9 mouse cellular contexts compared by ENCODE assay signal in the genomic region with DNA sequence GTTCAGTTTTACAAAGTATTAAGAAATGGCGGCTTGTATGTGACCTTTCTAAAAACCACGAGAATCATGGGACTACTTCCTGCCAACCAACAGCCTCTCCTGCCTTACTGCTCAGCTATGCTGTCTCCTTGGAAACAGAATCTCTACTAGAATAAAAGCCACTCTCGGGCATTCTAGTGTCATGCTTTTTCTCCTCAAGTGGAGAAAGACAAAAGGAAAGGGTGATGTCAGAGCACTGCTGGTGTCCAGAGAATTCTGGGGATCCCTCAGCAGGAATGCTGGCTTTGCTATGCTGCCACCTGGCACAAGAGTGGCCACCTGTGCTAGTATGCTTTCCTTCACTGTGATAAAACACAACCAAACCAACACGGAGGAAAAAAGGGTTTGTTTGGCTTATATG. TPM values are rescaled to one million over a fixed set of nuclear protein-coding genes. Genes with fewer than 3 reads are reported as not detected.
DNase-seq lines count a peak whose midpoint lies in the region; ATAC-seq and TF ChIP-seq lines count a peak whose summit lies in the region.
"Had no signal": no experiment of that assay in that cellular context is flagged by ENCODE, and none has a peak within 500 bp of the region (broad histone marks: within the 10 kb centered on the region; RNA-seq: fewer than 3 reads in every experiment).

No protein-coding gene starts in this region.

- no peaks in the 10 kb centered on the region for H3K79me2 ChIP-seq in heart, adult 2 months (replicated peaks; ENCODE audit: control insufficient read depth, insufficient read depth, low read length)

- H3K27me3 ChIP-seq in heart, embryonic 13.5 days (replicated peaks) = no peaks in the 10 kb centered on the region
- H3K27me3 ChIP-seq in heart, adult 2 months (ENCODE audit: control insufficient read depth, insufficient read depth, low read length) = no peaks in the 10 kb centered on the region
- H3K27me3 ChIP-seq in hindbrain, embryonic 11.5 days (ENCODE audit: control insufficient read depth, insufficient read depth, low read length) = no peaks in the 10 kb centered on the region
- no peaks in the 10 kb centered on the region for H3K27me3 ChIP-seq in neural tube, embryonic 13.5 days
- no peaks in the 10 kb centered on the region for H3K27me3 ChIP-seq in intestine, postnatal 0 days (replicated peaks; ENCODE audit: control insufficient read depth, insufficient read depth, low read length)
- H3K27me3 ChIP-seq: liver, embryonic 13.5 days had no signal

- TF ChIP-seq POLR2A in heart, adult 2 months (IDR thresholded peaks at IDR 0.05; ENCODE audit: insufficient read depth, low read depth, low read length) = no peak

- peaks cover 33% of the 10 kb centered on the region for H3K4me1 ChIP-seq in heart, embryonic 13.5 days
- no peaks in the 10 kb centered on the region for H3K4me1 ChIP-seq in heart, adult 2 months (ENCODE audit: control insufficient read depth, insufficient read depth, low read length)
- peaks cover 3% of the 10 kb centered on the region; the same call in 1 of the 2 replicates for H3K4me1 ChIP-seq in hindbrain, embryonic 11.5 days (replicated peaks; ENCODE audit: control insufficient read depth, insufficient read depth, low read length)
- peaks cover 16% of the 10 kb centered on the region for H3K4me1 ChIP-seq in neural tube, embryonic 13.5 days (replicated peaks)
- H3K4me1 ChIP-seq in intestine, postnatal 0 days (replicated peaks; ENCODE audit: control insufficient read depth, insufficient read depth, low read length) = no peaks in the 10 kb centered on the region
- H3K4me1 ChIP-seq: liver, embryonic 13.5 days had no signal

- TF ChIP-seq CTCF in heart, adult 2 months (IDR thresholded peaks at IDR 0.05) = no peak
- no peak for TF ChIP-seq CTCF in intestine, postnatal 0 days (IDR thresholded peaks at IDR 0.05; ENCODE audit: low read depth)

- H3K27ac ChIP-seq in heart, embryonic 13.5 days (replicated peaks) = peak overlapping the region; percentile 72
- no peak overlapping the region for H3K27ac ChIP-seq in heart, adult 2 months
- no peak overlapping the region for H3K27ac ChIP-seq in hindbrain, embryonic 11.5 days (ENCODE audit: low read depth, low read length)
- no peak overlapping the region for H3K27ac ChIP-seq in neural tube, embryonic 13.5 days (replicated peaks)
- H3K27ac ChIP-seq in intestine, postnatal 0 days (ENCODE audit: low read depth, low read length) = no peak overlapping the region
- H3K27ac ChIP-seq: liver, embryonic 13.5 days had no signal

- no peak overlapping the region for H3K4me2 ChIP-seq in heart, embryonic 13.5 days
- H3K4me2 ChIP-seq in hindbrain, embryonic 11.5 days (replicated peaks; ENCODE audit: low read depth, low read length) = no peak overlapping the region
- 0 out of 2 replicates have a peak overlapping the region, but pooled peaks have one; percentile 9 for H3K4me2 ChIP-seq in neural tube, embryonic 13.5 days
- H3K4me2 ChIP-seq in intestine, postnatal 0 days (replicated peaks; ENCODE audit: low read depth) = no peak overlapping the region
- H3K4me2 ChIP-seq: liver, embryonic 13.5 days had no signal

- peak overlapping the region; percentile 28; the same call in 1 of the 2 replicates for H3K9ac ChIP-seq in heart, embryonic 13.5 days
- H3K9ac ChIP-seq in heart, adult 2 months (ENCODE audit: low read depth, low read length) = no peak overlapping the region
- no peak overlapping the region for H3K9ac ChIP-seq in hindbrain, embryonic 11.5 days (ENCODE audit: low read depth, low read length)
- no peak overlapping the region for H3K9ac ChIP-seq in neural tube, embryonic 13.5 days
- H3K9ac ChIP-seq in intestine, postnatal 0 days (ENCODE audit: low read depth, low read length) = no peak overlapping the region
- H3K9ac ChIP-seq: liver, embryonic 13.5 days had no signal

- no peaks in the 10 kb centered on the region for H3K9me3 ChIP-seq in heart, embryonic 13.5 days
- H3K9me3 ChIP-seq in hindbrain, embryonic 11.5 days (ENCODE audit: control insufficient read depth, low read length) = no peaks in the 10 kb centered on the region
- H3K9me3 ChIP-seq in neural tube, embryonic 13.5 days = no peaks in the 10 kb centered on the region
- H3K9me3 ChIP-seq in intestine, postnatal 0 days (ENCODE audit: control insufficient read depth) = no peaks in the 10 kb centered on the region
- H3K9me3 ChIP-seq: liver, embryonic 13.5 days had no signal

- no peak for ATAC-seq in heart, embryonic 13.5 days (ENCODE audit: extremely low read depth, insufficient number of reproducible peaks, low FRiP score, low TSS enrichment)
- ATAC-seq in hindbrain, embryonic 11.5 days (ENCODE audit: low FRiP score) = peak; percentile 66; the same call in 1 of the 2 replicates
- peak; percentile 84 for ATAC-seq in neural tube, embryonic 13.5 days (ENCODE audit: low read depth)
- no peak for ATAC-seq in megakaryocyte progenitor cell, adult 5-6 weeks (replicated peaks; ENCODE audit: poor library complexity)
- ATAC-seq in intestine, postnatal 0 days = no peak

- intact Hi-C loops in heart, adult 2 months (cut with DNase I) = no loop called here

- no peak for DNase-seq in heart, adult 2 months
- DNase-seq in cerebellum, postnatal 10 days = peak; percentile 21 to 42
- DNase-seq in hindbrain, embryonic 11.5 days (ENCODE audit: low spot score) = peak; percentile 36
- no peak for DNase-seq in urinary bladder, adult 18-20 months (ENCODE audit: low spot score in 2 of 2)
- DNase-seq: liver, embryonic 13.5 days had no signal

- H3K4me3 ChIP-seq in heart, embryonic 13.5 days = no peak overlapping the region
- H3K4me3 ChIP-seq in heart, adult 2 months = no peak overlapping the region
- H3K4me3 ChIP-seq in hindbrain, embryonic 11.5 days (ENCODE audit: low read depth, low read length) = no peak overlapping the region
- no peak overlapping the region for H3K4me3 ChIP-seq in neural tube, embryonic 13.5 days
- no peak overlapping the region for H3K4me3 ChIP-seq in intestine, postnatal 0 days (ENCODE audit: low read depth, low read length)
- H3K4me3 ChIP-seq: liver, embryonic 13.5 days had no signal

- 24% methylated on average over 4 of the region's 4 CpGs for WGBS in heart, embryonic 13.5 days
- WGBS in heart, adult 2 months = 31% methylated on average over 4 of the region's 4 CpGs
- WGBS in hindbrain, embryonic 11.5 days = 20% methylated on average over 4 of the region's 4 CpGs
- 6% methylated on average over 4 of the region's 4 CpGs for WGBS in neural tube, embryonic 13.5 days
- 25% methylated on average over 4 of the region's 4 CpGs for WGBS in intestine, postnatal 0 days

- no peak for TF ChIP-seq EP300 in heart, adult 2 months (IDR thresholded peaks at IDR 0.05; ENCODE audit: insufficient read depth, low read depth, low read length)

- H3K36me3 ChIP-seq in heart, embryonic 13.5 days = peaks cover 54% of the 10 kb centered on the region
- H3K36me3 ChIP-seq in heart, adult 2 months (ENCODE audit: control insufficient read depth, insufficient read depth, low read length) = no peaks in the 10 kb centered on the region
- H3K36me3 ChIP-seq in hindbrain, embryonic 11.5 days (ENCODE audit: control insufficient read depth, insufficient read depth, low read length) = no peaks in the 10 kb centered on the region
- H3K36me3 ChIP-seq in neural tube, embryonic 13.5 days = no peaks in the 10 kb centered on the region
- no peaks in the 10 kb centered on the region for H3K36me3 ChIP-seq in intestine, postnatal 0 days (ENCODE audit: control insufficient read depth, insufficient read depth)
- H3K36me3 ChIP-seq: liver, embryonic 13.5 days had no signal

RNA-seq across cellular contexts. Expression of a gene that starts 57.0 kb away (rescaled TPM):
- polyA plus RNA-seq in heart, embryonic 13.5 days (2015; fragmentation: Nextera tagmentation; extraction: Ambion mirVana) = 41.3 and 43.1 TPM in 2 replicates
- 100 to 1,000 TPM in 1 of 2 experiments, 10 to 100 TPM in 1; 86.4 to 106 TPM for total RNA-seq in heart, adult 2 months (2021)
- 72.4 and 95.9 TPM in 2 replicates for polyA plus RNA-seq in heart, adult 2 months (2012; rRNA removed)
- polyA plus RNA-seq in hindbrain, embryonic 11.5 days (2014; fragmentation: Nextera tagmentation; extraction: Ambion mirVana) = 30.9 and 38.2 TPM in 2 replicates
- polyA plus RNA-seq in neural tube, embryonic 13.5 days (2015; fragmentation: Nextera tagmentation; extraction: Ambion mirVana) = 14.6 and 18.7 TPM in 2 replicates
- 0.02 TPM in 1 of 2 replicates, not detected in the other for total RNA-seq in megakaryocyte progenitor cell, adult 5-6 weeks (2015)
- not detected in 2 replicates for total RNA-seq in megakaryocyte progenitor cell, adult 5-6 weeks (2017)
- 9.6 and 12.4 TPM in 2 replicates for polyA plus RNA-seq in intestine, postnatal 0 days (2015; fragmentation: Nextera tagmentation; extraction: Ambion mirVana)

Comparison
In these comparisons a context has a peak if more than half of its experiments do, and no peak if none do; other contexts are left out.
1. ATAC-seq: peak in hindbrain, embryonic 11.5 days (single experiment) and neural tube, embryonic 13.5 days (single experiment); none in heart, embryonic 13.5 days (single experiment), megakaryocyte progenitor cell, adult 5-6 weeks (single experiment) and intestine, postnatal 0 days (single experiment).
2. DNase-seq: peak in cerebellum, postnatal 10 days (2 of 2) and hindbrain, embryonic 11.5 days (single experiment); none in heart, adult 2 months (0 of 2) and urinary bladder, adult 18-20 months (0 of 2).